Mouse (Mus musculus): ENCODE data around the gene Gm12355.

- no peak for TF ChIP-seq CTCF (conservative IDR thresholded peaks at IDR 0.05; ENCODE audit: low read length)
- TF ChIP-seq NANOG (IDR thresholded peaks at IDR 0.05; ENCODE audit: borderline replicate concordance, low read length) = no peak
Measured at GRCm38 (mm10) chr11:98584629-98585177, 40.8 kb downstream of the Gm12355 start.

Data from E14TG2a.4 (cell line).